Mouse (Mus musculus): Measurements from ENCODE around the gene Lnx2.

The Lnx2 gene

GRCm38 (mm10) chr5:147017526-147017925, 58.9 kb downstream of the Lnx2 start:
- DNase-seq (ENCODE audit: low spot score), result no peak

DNA sequence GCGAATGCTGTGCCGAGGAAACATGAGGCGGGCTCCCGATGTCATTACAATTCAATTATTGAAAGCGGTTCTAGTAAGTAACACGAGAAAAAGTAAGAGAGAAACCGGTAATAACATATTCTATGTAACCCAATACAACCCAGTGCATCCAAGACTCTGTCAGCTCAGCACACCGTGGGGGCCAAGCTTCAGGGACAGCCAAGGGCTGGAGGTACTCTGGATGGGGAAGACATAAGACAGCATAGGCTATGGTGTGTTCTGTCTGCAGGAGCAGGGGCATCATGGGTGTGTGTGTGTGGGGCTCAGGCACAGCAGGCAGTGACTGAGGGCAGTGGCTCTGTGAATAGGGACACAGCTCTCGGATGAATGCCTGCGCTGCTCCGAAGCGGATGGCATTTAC, 59.8 kb downstream of the Lnx2 start:
- DNase-seq (ENCODE audit: low spot score), result peak; percentile 26

DNA sequence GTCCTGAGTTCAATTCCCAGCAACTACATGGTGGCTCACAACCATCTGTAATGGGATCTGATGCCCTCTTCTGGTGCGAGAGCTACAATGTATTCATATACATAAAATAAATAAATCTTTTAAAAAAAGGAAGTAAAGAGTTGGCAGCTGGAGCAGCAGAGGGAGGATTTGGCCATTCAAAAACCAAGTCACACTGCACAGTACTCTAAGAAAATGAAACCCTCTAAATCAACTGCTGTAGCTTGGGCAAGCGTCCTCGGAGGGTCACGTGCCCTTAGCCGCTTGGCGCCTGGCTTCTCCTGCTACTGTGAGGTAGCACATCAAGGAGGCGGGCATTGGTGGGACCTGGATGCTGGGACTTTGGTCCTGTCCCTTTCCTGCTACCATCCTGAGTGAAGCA, 61.2 kb downstream of the Lnx2 start:
- DNase-seq (ENCODE audit: low spot score), result no peak

DNA sequence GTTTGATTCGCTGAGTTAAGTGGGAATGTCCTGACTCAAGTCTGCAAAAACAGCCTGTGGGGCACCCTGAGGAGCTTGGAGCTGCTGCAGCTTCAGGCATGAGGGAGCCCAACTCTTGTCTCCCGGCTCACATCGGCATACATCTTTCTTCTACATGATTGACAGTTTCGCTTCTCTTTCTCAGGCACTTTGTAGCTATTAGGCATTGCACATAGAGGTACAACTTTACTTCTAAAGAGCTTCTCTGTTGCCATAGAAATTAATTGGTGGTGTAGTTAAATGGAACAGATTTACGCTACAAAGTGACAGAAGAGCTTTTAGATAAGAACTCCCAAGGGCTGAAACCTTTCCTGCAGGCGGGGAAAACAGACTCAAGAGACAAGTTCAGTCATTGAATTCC, 62.5 kb downstream of the Lnx2 start:
- no peak for DNase-seq (ENCODE audit: low spot score)

- DNase-seq (ENCODE audit: low spot score), result no peak
Observed at GRCm38 (mm10) chr5:147011333-147011732, 65.1 kb downstream of the Lnx2 start.

- DNase-seq (ENCODE audit: low spot score), result no peak
Observed at GRCm38 (mm10) chr5:147003303-147003702, 73.1 kb downstream of the Lnx2 start.

GRCm38 (mm10) chr5:147001312-147001711, 75.1 kb downstream of the Lnx2 start:
- no peak for DNase-seq (ENCODE audit: low spot score)

DNA sequence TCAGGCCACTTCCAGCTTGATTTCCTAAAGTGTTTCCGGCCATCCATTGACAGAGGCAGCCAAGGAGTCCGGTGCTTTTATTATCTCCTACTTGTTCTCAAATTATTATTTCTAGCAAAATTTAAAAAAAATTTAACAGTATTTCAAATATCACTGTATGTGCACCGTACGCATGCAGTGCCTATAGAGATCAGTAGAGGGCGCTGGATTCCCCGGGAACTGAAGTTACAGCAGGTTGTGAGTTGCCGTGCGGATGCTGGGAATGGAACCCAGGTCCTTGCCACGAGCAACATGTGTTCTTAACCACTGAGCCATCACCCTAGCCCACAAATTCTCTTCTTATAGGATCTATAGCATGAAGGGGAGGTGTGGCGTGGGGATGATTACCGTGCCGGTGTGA, 77.6 kb downstream of the Lnx2 start:
- DNase-seq (ENCODE audit: low spot score), result no peak

- DNase-seq (ENCODE audit: low spot score), result no peak
Observed at GRCm38 (mm10) chr5:146996812-146997211, 79.6 kb downstream of the Lnx2 start.

DNA sequence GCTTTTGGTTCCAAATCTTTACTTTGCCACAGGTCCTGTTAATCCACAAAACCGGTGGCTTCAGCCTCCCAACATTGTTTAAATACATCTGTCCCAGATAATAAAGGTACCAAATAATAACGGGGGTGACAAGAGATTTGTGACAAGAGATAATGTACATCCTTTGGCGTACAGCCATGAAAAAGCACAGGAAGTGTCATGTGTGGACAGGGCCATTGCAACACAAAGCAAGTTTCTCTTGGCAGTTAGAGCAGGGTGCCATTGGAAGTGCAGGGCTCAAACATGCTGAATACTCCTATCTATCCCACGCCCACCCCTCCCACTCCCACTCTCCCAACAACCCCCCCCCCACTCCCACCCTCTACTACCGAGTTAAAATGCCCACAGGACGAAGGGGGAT, 81.4 kb downstream of the Lnx2 start:
- DNase-seq (ENCODE audit: low spot score), result no peak

GRCm38 (mm10) chr5:146993509-146993908, 82.9 kb downstream of the Lnx2 start:
- no peak for DNase-seq (ENCODE audit: low spot score)

DNA sequence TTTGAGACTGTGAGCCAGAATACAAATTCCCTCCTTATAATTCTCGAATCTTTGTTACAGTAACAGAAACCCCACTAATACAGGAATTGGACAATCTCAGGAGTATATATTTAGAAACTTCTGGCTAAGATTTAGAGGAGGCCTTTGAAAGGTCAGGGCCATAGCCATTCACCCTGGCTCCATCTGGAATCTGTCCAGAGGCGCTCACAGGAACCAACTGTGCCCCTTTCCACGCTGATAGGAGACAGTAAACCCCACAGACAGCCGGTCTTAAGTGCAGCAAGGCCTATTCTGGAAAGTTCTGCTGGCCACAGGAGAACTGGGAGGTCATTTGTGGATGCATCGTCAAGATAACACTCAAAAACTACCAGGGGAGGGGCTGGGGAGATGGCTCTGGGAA, 87.3 kb downstream of the Lnx2 start:
- no peak for DNase-seq (ENCODE audit: low spot score)

DNA sequence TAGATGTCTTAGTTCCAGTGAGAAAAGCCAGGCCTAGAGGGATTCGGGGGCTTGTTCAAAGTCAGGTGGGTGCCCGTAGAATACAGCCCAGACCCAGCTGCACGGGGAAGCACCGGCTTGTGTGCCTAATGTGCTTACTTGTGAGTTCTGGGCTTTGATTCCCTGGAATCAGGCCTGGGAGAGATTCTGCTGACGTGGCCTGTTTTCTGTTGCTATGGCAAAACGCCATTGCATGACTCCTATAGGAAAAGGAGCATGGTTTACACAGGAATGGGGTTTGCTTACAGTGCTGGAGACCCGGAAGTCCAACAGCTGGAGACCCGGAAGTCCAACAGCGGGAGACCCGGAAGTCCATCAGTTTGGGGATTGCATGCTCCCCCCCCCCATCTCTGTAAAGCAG, 88.8 kb downstream of the Lnx2 start:
- no peak for DNase-seq (ENCODE audit: low spot score)

DNA sequence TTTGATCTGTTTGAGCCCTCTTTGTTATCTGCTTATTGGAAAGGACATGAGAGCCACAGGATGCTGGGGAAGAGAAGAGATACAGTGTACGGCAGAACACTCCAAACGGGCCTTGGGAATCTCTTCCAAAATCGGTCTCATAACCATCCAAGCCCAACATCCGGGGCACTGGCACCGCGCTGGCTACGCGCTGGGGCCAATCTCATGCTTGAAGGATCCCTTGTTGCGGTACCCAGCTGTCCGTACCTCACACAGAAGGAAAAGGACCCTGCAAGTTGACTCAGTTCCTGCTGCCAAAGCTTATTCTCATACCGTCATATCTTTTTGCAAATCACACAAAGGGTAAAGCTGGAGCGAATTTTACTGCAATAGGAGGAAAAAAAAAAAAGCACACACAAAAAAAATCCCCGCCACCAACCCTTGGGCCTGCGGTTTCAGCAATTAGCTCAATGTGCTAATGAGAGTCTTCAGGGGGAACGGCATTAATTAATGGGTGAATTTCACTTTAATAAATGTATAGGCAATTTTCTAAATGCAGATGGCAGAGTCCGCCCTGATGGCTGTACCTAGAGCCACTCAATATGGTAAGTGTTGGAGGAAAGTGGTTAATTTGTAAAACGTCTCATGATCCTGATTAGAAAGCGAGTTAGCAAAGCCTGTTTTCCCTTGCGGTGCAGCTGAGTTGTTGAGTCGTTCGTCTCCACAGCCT, 90.5 kb downstream of the Lnx2 start:
- DNase-seq (ENCODE audit: low spot score), result peak; percentile 42

- DNase-seq (ENCODE audit: low spot score), result peak; percentile 84
Observed at GRCm38 (mm10) chr5:146983216-146983615, 93.2 kb downstream of the Lnx2 start.

- no peak for DNase-seq (ENCODE audit: low spot score)
Observed at GRCm38 (mm10) chr5:146981376-146981775, 95.0 kb downstream of the Lnx2 start.

DNA sequence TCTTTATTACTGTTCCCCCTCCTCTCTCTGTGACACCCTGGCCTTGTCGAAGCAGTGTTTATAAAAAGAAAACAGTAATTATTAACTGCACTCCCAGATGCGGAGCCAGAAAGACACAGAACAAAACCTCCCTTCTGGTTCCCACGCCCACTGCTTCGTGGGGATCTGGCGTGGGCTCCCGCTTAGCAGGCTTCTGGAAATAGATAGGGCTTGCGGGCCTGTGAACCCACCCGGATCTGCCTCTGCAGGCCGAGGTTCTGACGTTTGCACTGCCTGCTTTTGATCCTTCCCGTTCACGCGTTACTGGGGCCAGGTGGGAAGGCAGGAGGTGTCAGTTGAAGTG, 101.6 kb downstream of the Lnx2 start:
- DNase-seq (ENCODE audit: low spot score), result no peak

- no peak for DNase-seq (ENCODE audit: low spot score)
Observed at GRCm38 (mm10) chr5:146973858-146974780, 102.3 kb downstream of the Lnx2 start.

- DNase-seq (ENCODE audit: low spot score), result no peak
Observed at GRCm38 (mm10) chr5:146973353-146973752, 103.0 kb downstream of the Lnx2 start.

- DNase-seq (ENCODE audit: low spot score), result no peak
Observed at GRCm38 (mm10) chr5:146971776-146972561, 104.4 kb downstream of the Lnx2 start.

- DNase-seq (ENCODE audit: low spot score), result peak; percentile 30
Observed at GRCm38 (mm10) chr5:146968695-146969393, 107.5 kb downstream of the Lnx2 start.
